15 mouse cellular contexts compared by ENCODE assay signal in the genomic region with DNA sequence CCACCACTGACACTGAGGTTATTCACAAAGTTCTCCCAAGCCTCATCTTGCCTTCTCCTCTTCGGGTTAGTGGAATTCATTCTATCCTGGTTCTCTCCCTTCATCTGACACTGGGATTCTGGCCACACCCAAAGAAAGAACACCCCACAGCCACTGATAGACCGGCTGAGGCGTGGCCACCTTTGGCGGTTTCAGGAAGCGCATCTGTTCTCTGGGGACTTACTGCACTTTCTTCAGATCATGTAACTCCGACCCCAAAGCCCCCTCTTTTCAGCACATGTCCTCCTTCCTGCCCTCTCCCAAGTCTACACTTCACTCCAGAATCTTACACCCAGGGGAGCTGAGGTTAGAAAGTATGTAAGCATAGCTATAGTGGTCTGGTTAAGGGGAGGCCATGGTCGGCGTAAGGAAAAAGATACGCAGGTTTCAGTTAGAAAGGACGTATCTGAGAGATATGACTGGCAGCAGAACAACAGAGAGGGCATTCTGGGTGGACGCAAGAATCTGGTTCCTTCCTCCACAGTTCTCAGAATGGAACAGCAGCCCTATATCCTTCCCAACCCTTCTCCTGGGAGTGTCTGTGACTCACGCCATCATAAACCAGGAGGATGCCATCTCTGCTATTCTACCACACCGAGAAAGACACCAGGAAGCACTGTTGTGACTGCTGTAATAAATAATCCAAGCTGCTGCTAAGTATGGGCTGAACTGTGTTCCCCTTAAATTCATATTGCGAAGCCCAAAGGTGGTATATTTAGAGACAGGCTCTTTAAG.
DNase-seq lines count a peak whose midpoint lies in the region; ATAC-seq and TF ChIP-seq lines count a peak whose summit lies in the region.
"Had no signal": no experiment of that assay in that cellular context is flagged by ENCODE, and none has a peak within 500 bp of the region (broad histone marks: within the 10 kb centered on the region; RNA-seq: fewer than 3 reads in every experiment).

No protein-coding gene starts in this region.

- 0 out of 2 replicates have a peak overlapping the region, but pooled peaks have one; percentile 19 for H3K27ac ChIP-seq in forebrain, embryonic 12.5 days
- H3K27ac ChIP-seq in forebrain, postnatal 0 days (ENCODE audit: low read depth, low read length): no peak overlapping the region
- peak overlapping the region; percentile 60; the same call in 1 of the 2 replicates for H3K27ac ChIP-seq in hindbrain, embryonic 13.5 days
- H3K27ac ChIP-seq: forebrain, embryonic 13.5 days; gastrocnemius, adult 2 months; limb, embryonic 10.5 days; liver, embryonic 14.5 days had no signal

- peaks cover 4% of the 10 kb centered on the region for H3K4me1 ChIP-seq in forebrain, embryonic 12.5 days
- H3K4me1 ChIP-seq in forebrain, postnatal 0 days (ENCODE audit: insufficient read depth): no peaks in the 10 kb centered on the region
- peaks cover 22% of the 10 kb centered on the region for H3K4me1 ChIP-seq in hindbrain, embryonic 13.5 days (replicated peaks)

- H3K4me3 ChIP-seq in forebrain, embryonic 12.5 days (replicated peaks): no peak overlapping the region
- H3K4me3 ChIP-seq in forebrain, postnatal 0 days (ENCODE audit: low read depth, low read length): no peak overlapping the region
- H3K4me3 ChIP-seq in hindbrain, embryonic 13.5 days: no peak overlapping the region
- H3K4me3 ChIP-seq: forebrain, embryonic 13.5 days; gastrocnemius, adult 2 months; limb, embryonic 10.5 days had no signal

- no peak for TF ChIP-seq CTCF in forebrain, postnatal 0 days (IDR thresholded peaks at IDR 0.05; ENCODE audit: low read depth)

- H3K9me3 ChIP-seq in forebrain, embryonic 12.5 days: no peaks in the 10 kb centered on the region
- H3K9me3 ChIP-seq in forebrain, postnatal 0 days (ENCODE audit: low read length): no peaks in the 10 kb centered on the region
- no peaks in the 10 kb centered on the region for H3K9me3 ChIP-seq in hindbrain, embryonic 13.5 days
- H3K9me3 ChIP-seq: forebrain, embryonic 13.5 days; limb, embryonic 10.5 days had no signal

- WGBS in forebrain, embryonic 12.5 days: 70% methylated on average over 14 of the region's 14 CpGs
- WGBS in forebrain, postnatal 0 days: 76% methylated on average over 14 of the region's 14 CpGs
- WGBS in hindbrain, embryonic 13.5 days: 71% methylated on average over 14 of the region's 14 CpGs

- no peaks in the 10 kb centered on the region for H3K27me3 ChIP-seq in forebrain, embryonic 12.5 days
- H3K27me3 ChIP-seq in forebrain, postnatal 0 days (ENCODE audit: insufficient read depth, low read length): no peaks in the 10 kb centered on the region
- H3K27me3 ChIP-seq in hindbrain, embryonic 13.5 days: no peaks in the 10 kb centered on the region
- H3K27me3 ChIP-seq: forebrain, embryonic 13.5 days had no signal

- no peak for DNase-seq in forebrain, postnatal 0 days
- peak; percentile 11 for DNase-seq in retina, embryonic 14.5 days (ENCODE audit: low spot score)
- no peak for DNase-seq in retina, postnatal 1 day
- peak; percentile 37 to 41 for DNase-seq in thymus, postnatal 36 days
- no peak for DNase-seq in right cerebral cortex, postnatal 14 days
- no peak for DNase-seq in cerebellum, postnatal 36 days
- DNase-seq: cerebellum, adult 11 months; gastrocnemius, adult 2 months; kidney, postnatal 14 days; lung, postnatal 14 days had no signal

- no peak overlapping the region for H3K4me2 ChIP-seq in forebrain, embryonic 12.5 days
- H3K4me2 ChIP-seq in forebrain, postnatal 0 days (ENCODE audit: low read depth): no peak overlapping the region
- no peak overlapping the region for H3K4me2 ChIP-seq in hindbrain, embryonic 13.5 days
- H3K4me2 ChIP-seq: forebrain, embryonic 13.5 days had no signal

- H3K36me3 ChIP-seq in forebrain, embryonic 12.5 days (replicated peaks): no peaks in the 10 kb centered on the region
- no peaks in the 10 kb centered on the region for H3K36me3 ChIP-seq in forebrain, postnatal 0 days (ENCODE audit: insufficient read depth)
- no peaks in the 10 kb centered on the region for H3K36me3 ChIP-seq in hindbrain, embryonic 13.5 days
- H3K36me3 ChIP-seq: limb, embryonic 10.5 days had no signal

- no peak overlapping the region for H3K9ac ChIP-seq in forebrain, embryonic 12.5 days
- no peak overlapping the region for H3K9ac ChIP-seq in forebrain, postnatal 0 days
- no peak overlapping the region for H3K9ac ChIP-seq in hindbrain, embryonic 13.5 days
- H3K9ac ChIP-seq: forebrain, embryonic 13.5 days; liver, embryonic 14.5 days had no signal

- no peak for ATAC-seq in forebrain, embryonic 12.5 days (ENCODE audit: low FRiP score)
- no peak for ATAC-seq in forebrain, postnatal 0 days
- ATAC-seq in hindbrain, embryonic 13.5 days (ENCODE audit: low FRiP score): no peak
- ATAC-seq: forebrain, embryonic 13.5 days had no signal

Comparison
In these comparisons a context has a peak if more than half of its experiments do, and no peak if none do; other contexts are left out.
1. DNase-seq: peak in retina, embryonic 14.5 days (single experiment) and thymus, postnatal 36 days (2 of 2); none in forebrain, postnatal 0 days (single experiment), retina, postnatal 1 day (single experiment), right cerebral cortex, postnatal 14 days (single experiment) and cerebellum, postnatal 36 days (0 of 2).